Mouse (Mus musculus) forelimb bud, embryonic 11.5 days (tissue): Measurements from ENCODE around the gene Zfp830.

ENCODE experiments used
- DNase-seq: peaks from one replicate; pipeline ENCODE4 v3.0.0-alpha.2; 2012; ENCODE audit warnings: low read depth, low spot score

The Zfp830 gene

DNA sequence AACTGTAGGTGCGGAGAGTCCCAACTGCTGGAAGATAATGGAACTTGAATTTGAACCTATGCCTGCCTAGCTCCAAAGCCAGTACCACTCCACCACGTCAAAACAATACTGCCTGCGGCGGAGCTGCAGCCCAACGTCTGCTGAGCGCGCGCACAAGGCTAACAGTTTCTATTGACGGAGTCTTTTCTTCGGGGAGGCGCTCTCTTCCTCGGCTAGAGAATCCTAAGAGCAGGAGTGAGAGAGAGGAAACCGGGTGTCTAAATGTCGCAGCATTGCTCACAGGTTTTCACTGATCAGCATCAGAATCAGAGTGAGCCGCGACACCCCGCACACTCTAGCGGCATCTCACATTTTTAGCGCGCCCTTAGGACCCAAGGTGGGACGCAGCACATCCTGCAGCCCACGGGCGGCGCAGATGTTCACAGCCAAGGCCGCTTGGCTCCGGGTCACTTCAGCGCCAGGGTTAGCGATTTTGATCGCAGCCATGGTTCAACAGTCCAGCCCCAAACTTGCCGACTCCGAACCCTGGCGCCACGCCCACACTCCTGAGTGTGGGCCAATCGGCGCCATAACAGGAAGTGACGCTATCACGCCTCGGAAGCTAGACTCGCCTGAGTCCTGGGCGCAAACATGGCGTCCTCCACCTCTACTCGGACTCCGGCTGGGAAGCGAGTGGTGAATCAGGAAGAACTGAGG lies at the start of gene Zfp830, which contains the start of gene Cct6b:
Gene Zfp830, plus strand, starts transcription at position 604 of the 696 bp plus-strand sequence.
Gene Cct6b, minus strand, starts transcription at position 580 of the 696 bp plus-strand sequence.
- peak; percentile 97 for DNase-seq

DNA sequence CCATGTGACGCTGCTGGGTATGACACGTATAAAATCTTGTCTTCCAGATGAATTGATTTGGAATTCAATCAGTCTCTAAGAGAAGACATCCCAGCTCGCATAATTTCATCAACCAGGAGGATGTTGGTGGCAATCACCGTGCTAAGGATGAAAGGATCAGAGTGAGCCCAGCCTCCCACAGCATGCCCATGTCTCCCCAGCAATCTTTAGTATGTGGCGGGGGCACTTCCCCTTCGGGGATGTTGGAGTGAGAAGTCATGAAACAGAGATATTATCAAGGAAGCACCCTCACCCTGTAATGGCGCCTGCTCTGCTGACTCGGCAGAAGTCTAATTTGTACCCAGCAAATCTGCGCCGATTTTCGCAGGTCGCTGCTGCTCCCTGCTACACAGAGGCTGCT lies 44.9 kb upstream of the Zfp830 start:
- DNase-seq = no peak

DNA sequence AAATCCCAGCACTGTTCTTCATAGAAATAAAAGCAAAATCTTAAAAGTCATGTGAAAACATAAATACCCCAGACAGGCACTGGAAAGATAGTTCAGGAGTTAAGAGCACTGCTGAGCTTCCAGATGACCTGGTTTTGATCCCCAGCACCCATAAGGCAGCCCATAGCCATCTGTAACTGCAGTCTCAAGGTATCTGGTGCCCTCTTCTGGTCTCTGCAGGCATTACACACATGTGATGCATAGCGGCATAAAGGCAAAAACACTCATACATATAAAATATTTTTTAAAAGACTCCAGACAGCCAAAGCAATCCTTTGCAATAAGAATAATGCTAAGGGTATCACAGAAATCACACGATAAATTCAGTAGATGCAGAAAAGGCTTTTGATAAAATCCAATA lies 37.3 kb upstream of the Zfp830 start:
- DNase-seq = no peak

DNA sequence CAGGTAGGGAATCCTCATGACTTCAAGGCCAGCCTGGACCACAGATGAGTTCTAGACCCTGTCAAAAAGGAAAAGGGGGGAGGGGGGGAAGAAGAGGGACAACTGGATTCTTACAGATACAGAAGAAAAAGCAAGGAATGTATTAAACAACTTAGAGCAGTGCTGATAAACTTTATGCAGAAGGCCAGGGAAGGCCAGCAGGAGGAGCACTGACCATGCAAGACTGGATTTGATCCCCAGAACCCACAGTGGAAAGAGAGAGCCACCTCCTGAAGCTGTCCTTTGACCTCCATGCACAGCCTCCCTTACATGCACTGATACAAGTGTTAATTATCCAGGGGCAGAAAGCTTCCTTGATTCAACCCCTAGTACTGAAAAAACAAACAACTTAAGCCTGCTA lies 29.9 kb upstream of the Zfp830 start:
- DNase-seq = no peak

DNA sequence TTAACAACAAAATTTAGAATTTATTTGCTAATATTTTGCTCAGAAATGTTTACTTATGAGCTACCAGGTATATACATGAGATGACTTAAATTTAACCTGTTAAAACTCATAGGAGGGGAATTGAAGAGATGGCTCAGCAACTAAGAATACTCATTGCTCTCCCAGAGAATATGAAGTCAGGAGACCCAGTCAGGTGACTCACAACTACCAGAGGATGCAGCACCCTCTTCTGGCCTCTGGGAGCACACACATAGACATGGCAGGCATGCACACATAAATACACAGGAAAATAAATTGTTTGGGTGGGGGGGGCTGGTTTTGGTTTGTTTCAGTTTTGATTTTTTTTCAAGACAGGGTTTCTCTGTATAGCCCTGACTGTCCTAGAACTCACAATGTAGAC lies 25.1 kb upstream of the Zfp830 start:
- no peak for DNase-seq

DNA sequence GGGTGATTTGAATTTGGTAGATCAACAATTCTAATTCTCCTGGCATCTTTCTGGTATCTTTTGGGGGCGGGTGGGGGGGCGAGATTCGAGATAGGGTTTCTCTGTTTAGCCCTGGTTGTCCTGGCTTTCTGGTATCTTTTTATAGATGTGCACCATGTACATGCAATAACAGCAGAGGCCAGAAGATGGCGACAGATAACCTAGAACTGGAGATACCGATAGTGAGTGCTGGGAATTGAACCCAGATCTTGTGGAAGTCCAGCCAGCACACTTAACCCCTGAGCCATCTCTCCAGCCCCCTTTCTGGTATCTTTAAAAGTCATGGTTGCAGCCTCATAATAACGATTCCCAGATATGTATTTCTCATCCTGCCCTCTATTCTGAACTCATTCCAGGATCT lies 18.0 kb upstream of the Zfp830 start:
- peak; percentile 13 for DNase-seq

DNA sequence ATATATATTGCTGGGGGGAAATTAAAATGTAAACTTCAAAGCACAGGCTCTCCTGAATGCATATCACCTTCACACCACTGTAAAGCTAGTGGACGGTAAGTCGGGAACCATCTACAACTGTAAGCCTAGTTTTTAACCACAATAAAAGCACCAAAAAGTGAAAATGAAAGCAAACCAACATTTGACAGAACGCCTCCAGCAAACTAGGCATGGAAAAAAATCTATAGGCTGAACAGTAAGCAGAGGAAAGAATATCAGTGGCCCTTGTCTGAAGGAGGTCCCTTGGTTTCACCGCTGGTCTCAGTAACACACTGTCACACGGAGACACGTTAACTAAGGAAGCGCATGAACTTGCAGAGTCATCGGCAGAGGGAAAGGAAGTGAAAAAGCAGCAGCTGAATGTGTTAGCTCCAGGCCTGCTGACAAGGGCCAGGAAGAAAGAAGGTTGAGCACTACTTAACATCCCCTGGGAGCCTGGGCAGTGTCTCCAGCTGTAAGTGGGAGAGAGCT lies 17.2 kb upstream of the Zfp830 start:
- DNase-seq = no peak

DNA sequence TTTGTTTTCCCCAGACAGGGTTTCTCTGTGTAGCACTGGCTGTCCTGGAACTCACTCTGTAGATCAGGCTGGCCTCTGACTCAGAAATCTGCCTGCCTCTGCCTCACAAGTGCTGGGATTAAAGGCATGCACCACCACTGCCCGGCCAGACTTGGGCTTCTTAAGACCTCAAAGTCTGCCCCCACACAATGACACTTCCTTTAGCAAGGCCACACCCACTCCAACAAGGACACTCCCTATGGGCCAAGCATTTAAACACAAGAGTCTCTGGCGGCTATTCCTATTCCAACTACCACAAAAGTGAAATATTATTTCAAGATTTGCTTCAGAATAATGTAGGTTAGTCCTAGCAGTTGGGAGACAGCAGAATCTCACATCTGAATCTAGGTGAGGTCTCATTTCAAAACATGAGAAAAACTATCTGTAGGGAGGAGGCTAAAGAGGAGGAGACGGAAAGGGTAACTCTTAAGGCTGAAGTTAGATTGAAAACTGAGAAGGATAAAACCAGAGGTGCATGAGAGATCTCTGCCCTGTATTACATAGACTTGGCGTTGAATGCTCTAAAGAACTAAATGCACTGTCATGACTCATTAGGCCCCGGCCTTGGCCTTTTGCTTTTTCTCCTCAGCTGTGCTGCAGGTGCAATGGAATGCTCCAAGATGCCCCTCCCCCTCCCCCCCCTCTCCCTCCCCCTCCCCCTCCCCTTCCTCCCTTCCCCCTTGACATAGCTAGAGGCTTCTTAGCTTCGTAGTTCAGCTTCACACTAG lies 11.6 kb upstream of the Zfp830 start:
- no peak for DNase-seq

DNA sequence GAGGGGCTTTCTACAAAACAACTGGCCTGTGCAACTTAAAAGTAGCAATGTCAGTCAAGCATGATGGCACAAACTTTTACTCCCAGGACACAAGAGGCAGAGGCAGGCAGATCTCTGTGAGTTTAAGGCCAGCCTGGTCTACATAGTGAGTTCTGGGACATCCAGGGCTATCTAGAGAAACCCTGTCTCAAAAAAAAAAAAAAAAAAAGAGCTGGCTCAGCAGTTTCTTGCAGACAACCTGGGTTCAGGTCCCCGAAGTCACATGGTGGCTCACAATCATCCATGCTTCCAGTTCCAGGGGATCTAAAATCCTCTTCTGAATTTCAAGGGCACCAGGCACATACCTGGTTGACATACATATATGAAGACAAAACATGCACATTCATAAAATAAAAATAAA lies 8.2 kb upstream of the Zfp830 start:
- DNase-seq = no peak

DNA sequence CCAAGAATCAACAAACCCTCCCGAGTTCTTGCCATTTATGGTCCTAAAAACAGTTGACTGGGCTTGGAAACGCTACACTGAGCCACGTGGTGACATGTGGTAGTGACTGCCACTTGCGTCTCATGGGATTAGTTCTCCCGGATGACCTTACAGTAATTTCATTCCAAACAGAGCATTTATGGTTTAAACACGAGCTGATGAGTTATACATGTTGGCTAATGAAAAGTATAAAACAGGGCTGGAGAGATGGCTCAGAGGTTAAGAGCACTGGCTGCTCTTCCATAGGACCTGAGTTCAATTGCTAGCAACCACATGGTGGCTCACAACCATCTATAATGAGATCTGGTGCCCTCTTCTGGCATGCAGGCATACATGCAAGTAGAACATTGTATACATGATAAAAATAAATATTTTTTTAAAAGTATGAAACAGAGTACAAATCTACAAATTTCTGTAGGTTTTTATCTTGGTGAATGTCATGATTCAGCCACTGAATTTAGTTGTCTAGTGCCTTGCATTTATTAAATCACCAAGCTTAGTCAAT lies 1.8 kb upstream of the Zfp830 start:
- DNase-seq = no peak

DNA sequence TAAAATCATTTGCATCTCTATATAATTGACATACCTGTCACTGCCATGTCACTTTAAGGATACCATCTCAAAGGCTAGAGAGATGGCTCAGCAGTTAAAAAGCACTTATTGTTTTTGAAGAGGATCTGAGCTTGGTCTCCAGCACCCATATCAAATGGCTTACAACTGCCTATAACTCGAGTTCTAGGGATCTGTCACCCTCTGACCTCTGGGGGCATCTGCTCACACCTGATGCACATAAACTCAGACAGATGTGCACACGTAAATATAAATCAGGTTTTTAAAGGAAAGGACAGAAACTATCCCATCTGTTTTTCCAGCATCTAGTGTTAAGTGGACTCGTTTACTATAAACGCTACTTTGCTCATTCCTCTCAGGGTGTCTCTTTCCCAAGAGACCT lies 884 bp upstream of the Zfp830 start:
- no peak for DNase-seq

DNA sequence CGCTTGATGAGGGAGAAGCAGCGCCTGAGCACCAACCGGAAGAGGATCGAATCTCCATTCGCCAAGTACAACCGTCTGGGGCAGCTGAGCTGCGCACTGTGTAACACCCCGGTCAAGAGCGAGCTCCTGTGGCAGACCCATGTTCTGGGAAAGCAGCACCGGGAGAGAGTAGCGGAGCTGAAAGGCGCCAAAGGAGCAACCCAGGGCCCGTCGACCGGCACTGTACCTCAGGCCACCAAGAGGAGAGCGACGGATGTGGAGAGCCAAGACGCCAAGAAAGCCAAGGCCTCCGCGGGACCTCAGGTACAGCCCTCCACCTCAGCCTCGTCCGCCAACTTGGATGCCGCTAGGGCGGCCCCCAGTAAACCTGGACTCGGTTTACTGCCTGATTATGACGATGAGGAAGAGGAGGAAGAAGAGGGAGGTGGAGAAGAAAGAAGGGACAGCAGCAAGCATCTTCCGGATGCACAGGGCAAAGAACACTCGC lies 336 bp downstream of the Zfp830 start:
- DNase-seq = no peak

DNA sequence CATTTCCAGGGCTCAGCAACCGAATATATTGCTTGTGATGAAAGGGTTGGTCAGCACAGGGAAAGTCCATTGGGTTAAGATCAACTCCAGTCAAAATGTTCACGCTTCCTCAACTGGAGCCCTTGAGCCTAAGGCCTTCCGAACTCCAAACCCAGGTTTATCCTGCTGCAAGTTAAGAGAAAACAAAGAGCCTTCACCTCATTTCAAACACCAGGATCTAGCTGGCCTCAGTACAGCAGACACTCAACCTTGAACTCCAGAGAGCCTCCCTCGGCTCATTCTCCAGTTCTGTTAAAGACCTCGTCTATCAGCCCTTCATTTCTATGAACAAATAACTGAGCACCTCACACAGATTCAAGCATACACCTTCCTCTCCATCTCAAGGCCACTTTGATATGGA lies 16.0 kb downstream of the Zfp830 start:
- DNase-seq = no peak

DNA sequence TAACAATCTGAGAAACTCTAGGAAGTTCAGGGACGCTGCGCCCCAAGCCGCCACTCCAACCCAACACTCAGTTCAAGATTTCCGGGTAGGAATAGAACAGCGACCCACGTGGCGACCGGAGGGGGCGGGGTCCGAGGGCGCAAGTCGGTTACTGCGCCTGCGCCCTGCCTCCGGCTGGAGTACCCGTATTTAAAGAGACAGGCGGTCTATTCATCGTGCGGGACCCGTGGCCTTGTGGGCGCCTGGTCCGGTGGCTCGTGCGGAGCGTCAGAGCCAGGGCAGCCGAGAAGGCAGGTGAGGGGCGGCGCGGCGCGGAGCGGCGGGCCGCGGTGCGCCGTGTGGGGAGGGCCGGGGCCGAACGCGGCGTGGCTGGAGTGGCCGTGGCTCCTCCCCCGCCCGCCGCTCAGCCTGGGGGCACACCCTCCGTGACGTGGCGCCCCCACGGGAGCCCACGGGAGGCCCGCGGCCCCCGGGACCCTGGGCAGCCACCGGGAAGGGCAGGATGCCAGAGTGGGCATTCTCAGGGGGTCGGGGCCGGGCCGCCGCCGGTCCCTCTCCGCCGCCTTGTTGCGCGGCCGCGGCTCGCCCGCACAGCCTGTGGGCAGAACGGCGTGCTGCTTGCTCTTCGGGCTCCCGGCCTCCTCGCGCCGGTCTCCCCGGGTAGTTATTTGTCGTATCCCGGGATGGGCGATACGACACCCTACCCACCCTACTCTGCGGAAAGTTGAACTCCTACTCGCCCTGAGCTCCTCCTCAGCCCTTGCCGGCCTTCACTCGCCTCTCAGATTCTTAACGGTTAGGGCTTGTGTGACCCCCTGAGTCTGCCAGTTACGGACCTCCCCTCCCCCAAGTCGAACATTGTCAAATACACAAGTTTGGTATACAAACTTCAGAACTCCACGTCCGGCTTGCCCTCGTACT lies 17.1 kb downstream of the Zfp830 start, which contains the start of gene Lig3:
Gene Lig3, plus strand, starts transcription at position 126 of the 921 bp plus-strand sequence.
- DNase-seq = peak; percentile 93

DNA sequence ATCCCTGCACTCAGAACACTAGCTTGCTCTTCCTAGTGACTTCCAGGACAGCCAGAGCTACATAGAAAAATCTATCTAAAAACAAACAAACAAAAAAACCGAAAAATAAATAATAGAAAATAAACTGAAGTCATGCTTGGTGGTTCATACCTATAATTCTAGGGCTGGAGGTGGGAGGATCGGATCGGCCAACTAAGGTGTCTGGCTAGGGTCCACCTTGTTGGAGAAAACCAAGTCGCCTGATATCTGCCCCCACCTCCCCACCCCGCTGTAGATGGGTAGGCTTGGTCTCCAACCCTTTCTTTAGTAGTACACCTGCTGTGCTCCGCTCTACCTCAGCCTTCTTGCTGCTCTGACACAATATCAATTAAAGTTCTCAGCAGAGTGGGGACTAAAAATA lies 18.1 kb downstream of the Zfp830 start:
- no peak for DNase-seq

DNA sequence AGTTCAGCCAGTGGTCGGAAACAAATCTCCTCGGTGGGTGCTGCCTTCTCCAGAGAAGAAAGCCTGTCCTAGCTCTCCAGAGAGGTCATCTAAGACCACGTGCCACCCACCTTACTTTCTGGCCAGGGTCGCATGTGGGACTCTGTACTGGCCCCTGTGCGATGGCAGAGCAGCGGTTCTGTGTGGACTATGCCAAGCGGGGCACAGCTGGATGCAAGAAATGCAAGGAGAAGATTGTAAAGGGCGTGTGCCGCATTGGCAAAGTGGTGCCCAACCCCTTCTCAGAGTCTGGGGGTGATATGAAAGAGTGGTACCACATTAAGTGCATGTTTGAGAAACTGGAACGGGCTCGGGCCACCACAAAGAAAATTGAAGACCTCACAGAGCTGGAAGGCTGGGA lies 19.3 kb downstream of the Zfp830 start:
- DNase-seq = no peak

DNA sequence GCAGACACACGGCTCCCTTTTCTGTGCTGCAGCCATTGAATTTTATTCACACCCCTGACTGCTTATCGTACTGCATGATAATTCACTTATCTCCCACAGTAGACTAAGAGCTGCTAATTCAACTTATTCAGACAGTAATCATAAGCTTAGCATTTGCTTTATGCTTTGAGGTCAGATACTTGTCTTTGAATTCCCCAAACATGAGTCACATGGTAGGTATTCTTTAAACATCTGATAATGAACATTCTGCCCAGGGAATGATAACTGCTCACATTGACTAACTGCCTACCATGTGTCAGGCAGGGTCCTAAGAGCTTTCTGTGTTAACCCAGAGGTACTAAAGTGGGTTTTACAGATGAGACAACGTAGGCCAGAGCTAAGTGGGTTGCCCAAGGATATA lies 42.5 kb downstream of the Zfp830 start:
- DNase-seq = no peak

DNA sequence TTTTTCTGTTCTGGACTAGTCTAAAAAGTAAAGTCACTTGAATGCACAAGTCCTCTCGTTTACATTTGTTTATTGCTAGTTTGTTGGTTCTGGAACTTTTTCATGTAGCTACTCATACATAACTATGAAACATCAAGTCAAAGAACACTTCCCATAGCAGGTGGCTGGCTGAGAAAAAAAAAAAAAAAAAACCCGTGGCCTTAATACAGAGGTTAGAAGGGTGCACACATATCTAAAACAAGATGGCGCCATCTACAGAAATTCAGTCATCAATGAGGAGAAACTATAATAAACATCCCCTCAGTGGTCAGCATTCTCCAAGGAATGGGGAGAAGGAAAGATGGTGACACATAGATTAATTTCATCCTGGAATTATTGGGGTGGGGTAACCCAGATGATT lies 43.2 kb downstream of the Zfp830 start:
- DNase-seq = no peak

DNA sequence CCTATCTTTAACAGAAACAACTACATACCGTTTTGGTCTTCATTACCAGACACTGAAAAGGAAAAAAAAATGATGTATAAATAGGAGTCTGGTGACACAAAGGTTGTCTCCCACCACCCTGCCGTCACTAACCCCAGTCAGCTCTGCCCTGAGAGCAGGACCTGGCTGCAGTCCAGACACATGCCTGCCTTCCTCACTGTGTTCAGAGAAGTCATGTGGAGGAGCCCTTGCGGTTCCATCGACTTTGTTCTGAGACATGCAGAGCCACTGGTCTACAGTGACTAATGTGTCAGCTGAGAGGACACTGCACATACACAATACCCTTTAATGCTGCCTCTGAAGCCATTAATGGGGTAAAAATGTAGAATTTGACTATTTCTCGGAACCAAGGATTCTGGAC lies 44.3 kb downstream of the Zfp830 start:
- no peak for DNase-seq
